8 mouse cellular contexts compared by ENCODE assay signal in genomic region chr15:57408498-57408897, GRCm38 (mm10).
DNase-seq lines count a peak whose midpoint lies in the region; ATAC-seq lines count a peak whose summit lies in the region.

No protein-coding gene starts in this region.

- H3K27me3 ChIP-seq in embryonic facial prominence, embryonic 14.5 days (replicated peaks; ENCODE audit: control insufficient read depth, insufficient read depth, low read length) = no peaks in the 10 kb centered on the region

- H3K27ac ChIP-seq in embryonic facial prominence, embryonic 14.5 days (replicated peaks; ENCODE audit: low read depth, low read length) = no peak overlapping the region

- H3K9ac ChIP-seq in embryonic facial prominence, embryonic 14.5 days (ENCODE audit: low read depth, low read length) = no peak overlapping the region

- H3K4me3 ChIP-seq in embryonic facial prominence, embryonic 14.5 days (ENCODE audit: low read depth, low read length) = no peak overlapping the region

- no peak for ATAC-seq in embryonic facial prominence, embryonic 14.5 days (ENCODE audit: low read depth)
- no peak for ATAC-seq in megakaryocyte, adult 5-6 weeks (ENCODE audit: poor library complexity, severe bottlenecking)

- no peaks in the 10 kb centered on the region for H3K9me3 ChIP-seq in embryonic facial prominence, embryonic 14.5 days (ENCODE audit: control insufficient read depth, low read length)

- WGBS in embryonic facial prominence, embryonic 14.5 days = 29% methylated on average over 2 of the region's 2 CpGs

- peak; percentile 7 to 11 for DNase-seq in kidney, adult 8-10 months
- no peak for DNase-seq in kidney, adult 11 months
- DNase-seq in NIH3T3 (ENCODE audit: low read depth) = peak; percentile 77
- peak; percentile 61 for DNase-seq in embryonic facial prominence, embryonic 14.5 days (ENCODE audit: low spot score)
- DNase-seq in left cerebral cortex, postnatal 25 days (ENCODE audit: low spot score in 2 of 2) = peak; percentile 18 to 49
- no peak for DNase-seq in urinary bladder, postnatal 14 days (ENCODE audit: low spot score)
- DNase-seq in lung, postnatal 14 days = no peak

- no peaks in the 10 kb centered on the region for H3K36me3 ChIP-seq in embryonic facial prominence, embryonic 14.5 days (ENCODE audit: control insufficient read depth, insufficient read depth, low read length)

- H3K4me1 ChIP-seq in embryonic facial prominence, embryonic 14.5 days (ENCODE audit: control insufficient read depth, insufficient read depth, low read length) = no peaks in the 10 kb centered on the region

- intact Hi-C loops in left cerebral cortex, postnatal 25 days (cut with DNase I) = loop anchor here (5.0 kb wide), 3 partner anchors 711 to 1341 kb away; no protein-coding TSS in a partner anchor

- H3K4me2 ChIP-seq in embryonic facial prominence, embryonic 14.5 days (ENCODE audit: low read depth, low read length) = no peak overlapping the region

Comparison
In these comparisons a context has a peak if more than half of its experiments do, and no peak if none do; other contexts are left out.
1. DNase-seq: peak in kidney, adult 8-10 months (2 of 2), NIH3T3 (single experiment), embryonic facial prominence, embryonic 14.5 days (single experiment) and left cerebral cortex, postnatal 25 days (2 of 2); none in kidney, adult 11 months (single experiment), urinary bladder, postnatal 14 days (single experiment) and lung, postnatal 14 days (single experiment).